Mouse (Mus musculus): ENCODE data around the gene Cbx3. TPM values are rescaled to one million over a fixed set of nuclear protein-coding genes. Genes with fewer than 3 reads are reported as not detected.
"Not testable (repeated sequence)": the region's sequence is repeated elsewhere in the genome, so short reads cannot be mapped to it uniquely, and the experiment has no call there.

Cbx3 gene
- total RNA-seq, 2 experiments from 2014 or later = 64.6 to 73.5 TPM

DNA sequence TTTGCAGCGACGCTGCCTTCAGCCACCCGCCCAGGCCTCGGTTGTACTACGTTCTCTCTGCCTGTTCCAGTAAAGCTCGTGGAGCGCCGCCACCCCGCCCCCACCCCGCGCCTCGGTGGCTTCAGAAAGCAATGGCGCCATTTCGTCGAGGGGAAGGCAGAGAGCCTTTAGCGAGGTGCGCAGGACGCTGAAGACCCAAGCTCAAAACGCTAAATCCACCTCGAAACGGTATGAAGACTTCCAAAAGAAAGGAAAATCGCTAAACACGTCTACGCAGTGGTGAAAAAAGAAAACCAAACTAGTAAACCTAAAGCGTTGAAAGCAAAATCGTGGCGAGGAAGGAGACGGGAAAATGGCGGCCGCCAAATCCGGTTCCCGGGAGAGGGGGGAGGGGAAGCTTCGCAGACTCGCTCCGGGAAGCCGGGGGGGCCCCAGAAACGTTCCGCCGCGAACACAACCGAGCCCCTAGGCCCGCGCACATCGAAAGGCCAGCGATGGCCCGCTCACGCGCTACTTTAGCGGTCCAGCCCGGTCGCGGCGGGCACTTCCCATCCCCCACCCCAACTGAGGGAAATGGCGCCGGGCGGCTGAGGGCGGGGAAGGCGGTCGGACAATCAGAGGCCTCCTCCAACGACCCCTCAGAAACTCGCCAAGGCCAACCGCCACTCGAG, 1.1 kb upstream of the Cbx3 start:
- DNase-seq (ENCODE audit: low spot score) = peak; percentile 55
- intact Hi-C loops (cut with DNase I) = no loop called here

DNA sequence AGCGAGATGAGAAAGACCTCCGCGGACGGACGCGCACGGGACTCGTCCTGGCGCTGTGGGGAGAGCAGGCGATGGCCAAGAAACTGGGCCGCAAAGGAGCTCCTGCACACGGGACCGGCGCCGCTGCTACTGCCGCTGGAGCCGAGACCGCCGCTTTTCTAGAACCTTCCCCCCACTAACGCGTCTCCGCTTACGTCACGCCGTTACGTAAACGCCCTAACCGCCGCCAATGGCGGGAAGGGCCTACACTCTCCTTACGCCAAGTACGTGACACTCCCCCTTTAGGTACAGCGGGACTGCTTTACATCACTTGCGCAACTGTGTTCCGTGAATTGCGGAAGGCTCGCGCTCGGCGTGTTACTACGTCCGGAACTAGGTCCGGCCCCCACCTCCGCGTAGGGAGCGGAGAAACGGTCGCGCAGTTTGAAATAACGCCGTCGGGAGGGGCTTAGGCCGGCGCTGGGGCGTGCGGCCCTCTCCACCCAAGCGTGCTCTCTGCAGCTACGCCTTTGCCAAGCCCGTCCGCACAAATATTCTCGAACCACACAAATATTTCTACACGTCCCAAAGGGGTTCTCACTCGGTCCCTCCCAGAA, 347 bp upstream of the Cbx3 start, which contains the start of gene Hnrnpa2b1:
TSS of gene Hnrnpa2b1 (minus strand) at position 180 of the 596 bp plus-strand sequence.
- peak; percentile 97 for DNase-seq (ENCODE audit: low spot score)
- intact Hi-C loops (cut with DNase I) = no loop called here

DNA sequence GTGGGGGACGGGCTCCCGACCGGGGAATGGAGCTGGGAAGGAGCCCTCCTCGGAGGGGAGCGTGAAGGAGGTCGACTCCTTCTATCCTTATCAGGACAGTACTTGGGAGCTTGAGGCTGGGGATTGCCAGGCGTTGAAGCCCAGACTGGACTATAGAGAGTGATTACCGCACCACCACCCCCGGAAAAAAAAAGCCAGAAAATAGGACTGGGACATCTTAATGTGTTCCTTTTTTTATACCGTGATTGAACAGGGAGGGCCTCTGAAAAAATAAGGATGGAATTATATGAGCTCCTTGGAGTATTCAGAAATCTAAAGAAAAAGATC, 982 bp downstream of the Cbx3 start:
- intact Hi-C loops (cut with DNase I) = no loop called here
- no peak for DNase-seq (ENCODE audit: low spot score)

DNA sequence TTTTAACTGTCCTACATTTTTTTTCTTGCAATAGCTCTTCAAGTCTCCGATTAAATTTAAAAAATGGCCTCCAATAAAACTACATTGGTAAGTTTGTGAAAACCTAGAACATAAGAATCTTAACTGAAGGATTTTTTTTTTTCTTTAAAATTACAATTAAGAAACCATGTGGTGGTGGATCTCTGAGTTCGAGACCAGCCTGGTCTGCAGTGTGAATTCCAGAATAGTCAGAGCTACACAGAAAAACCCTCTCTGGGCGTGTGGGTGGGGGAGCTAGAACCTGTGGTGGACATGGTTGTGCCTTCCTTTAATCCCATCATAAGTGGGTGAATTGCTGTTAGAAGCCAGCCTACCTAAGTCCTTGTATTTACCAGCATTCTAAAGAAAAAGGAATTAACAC, 1.6 kb downstream of the Cbx3 start:
- no peak for DNase-seq (ENCODE audit: low spot score)
- intact Hi-C loops (cut with DNase I) = no loop called here

DNA sequence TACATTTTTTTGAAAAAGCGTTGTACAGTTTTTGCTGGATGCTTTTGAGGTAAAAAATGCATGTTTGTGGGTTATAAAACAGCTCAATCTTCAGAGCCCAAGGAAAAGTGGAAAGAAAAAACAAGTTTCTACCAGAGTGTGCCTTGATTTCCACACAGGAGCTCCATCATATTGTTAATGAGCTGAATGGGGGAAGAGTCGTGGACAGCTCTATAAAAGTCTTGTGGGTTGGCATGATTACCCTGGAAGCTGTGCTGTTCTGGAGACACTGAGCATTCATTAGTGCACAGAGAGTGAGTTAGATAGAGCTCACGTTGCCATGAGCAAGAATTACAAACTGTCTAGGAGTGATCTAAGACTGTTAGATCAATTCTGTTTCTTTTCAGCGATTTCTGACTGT, 2.1 kb downstream of the Cbx3 start:
- intact Hi-C loops (cut with DNase I) = no loop called here
- DNase-seq (ENCODE audit: low spot score) = no peak

DNA sequence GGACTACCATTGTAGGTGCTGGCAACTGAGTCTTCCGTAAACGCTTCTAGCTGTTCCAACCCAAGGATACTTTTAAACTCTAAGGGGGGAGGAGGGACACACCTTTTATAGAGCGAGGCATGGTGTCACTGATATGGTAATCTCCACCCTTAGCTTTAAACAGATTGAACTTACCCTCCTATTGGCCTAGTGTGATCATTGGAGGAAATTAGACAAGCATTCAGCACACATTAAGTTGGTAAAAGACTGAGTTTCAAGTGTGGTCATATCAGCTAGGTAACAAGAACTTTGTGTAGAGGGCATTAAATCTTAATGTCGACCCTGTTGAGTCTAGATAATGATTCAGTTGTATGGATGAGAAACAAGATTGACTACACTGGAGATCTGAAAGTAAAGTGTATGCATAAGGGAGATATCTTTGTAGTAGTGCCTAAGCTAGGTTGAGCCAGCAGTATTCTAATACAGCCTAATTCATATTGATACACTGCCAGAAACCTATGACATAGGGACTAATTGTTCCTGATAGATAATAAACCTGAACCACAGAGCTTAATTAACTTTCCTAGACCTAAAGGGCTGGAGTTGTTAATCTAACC, 9.1 kb downstream of the Cbx3 start:
- no peak for DNase-seq (ENCODE audit: low spot score)

DNA sequence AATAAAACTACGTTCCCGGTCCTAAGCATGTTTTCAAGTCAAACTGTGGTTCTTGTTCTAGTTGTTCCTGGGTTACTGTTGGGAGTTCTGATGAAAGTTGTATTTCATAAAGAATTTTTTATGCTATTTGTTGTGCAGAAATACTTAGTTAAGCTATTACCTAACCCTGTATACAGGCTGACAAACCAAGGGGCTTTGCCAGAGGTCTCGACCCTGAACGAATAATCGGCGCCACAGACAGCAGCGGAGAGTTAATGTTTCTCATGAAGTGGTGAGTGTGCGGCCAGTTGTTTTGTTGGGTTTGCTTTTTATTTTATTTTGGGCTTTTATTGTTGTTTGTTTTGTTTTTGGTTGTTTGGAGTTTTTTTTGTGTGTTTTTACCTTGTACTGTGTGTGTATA, 11.4 kb downstream of the Cbx3 start:
- no peak for DNase-seq (ENCODE audit: low spot score)
- intact Hi-C loops (cut with DNase I) = no loop called here

More for the DNA sequence above, 9.1 kb downstream of the Cbx3 start:
- intact Hi-C loops (cut with DNase I) = no loop called here

DNA sequence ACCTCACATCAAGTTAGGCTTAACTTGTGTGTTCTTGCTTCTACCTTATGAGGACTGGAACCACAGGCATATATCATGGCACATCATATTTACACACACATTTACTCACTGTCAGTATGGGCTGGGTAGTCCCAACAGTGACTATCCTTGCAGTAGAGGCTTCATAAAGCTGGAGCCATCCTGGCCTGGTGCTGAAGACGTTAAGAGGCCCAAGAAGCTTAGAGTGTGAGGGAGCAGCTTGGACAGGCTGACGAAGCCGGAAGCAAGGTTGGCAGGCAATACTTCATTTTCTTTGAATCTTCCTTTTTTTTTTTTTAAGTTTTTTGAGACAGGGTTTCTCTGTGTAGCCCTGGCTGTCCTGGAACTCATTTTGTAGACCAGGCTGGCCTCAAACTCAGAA, 13.7 kb downstream of the Cbx3 start:
- DNase-seq (ENCODE audit: low spot score) = no peak
- intact Hi-C loops (cut with DNase I) = no loop called here

DNA sequence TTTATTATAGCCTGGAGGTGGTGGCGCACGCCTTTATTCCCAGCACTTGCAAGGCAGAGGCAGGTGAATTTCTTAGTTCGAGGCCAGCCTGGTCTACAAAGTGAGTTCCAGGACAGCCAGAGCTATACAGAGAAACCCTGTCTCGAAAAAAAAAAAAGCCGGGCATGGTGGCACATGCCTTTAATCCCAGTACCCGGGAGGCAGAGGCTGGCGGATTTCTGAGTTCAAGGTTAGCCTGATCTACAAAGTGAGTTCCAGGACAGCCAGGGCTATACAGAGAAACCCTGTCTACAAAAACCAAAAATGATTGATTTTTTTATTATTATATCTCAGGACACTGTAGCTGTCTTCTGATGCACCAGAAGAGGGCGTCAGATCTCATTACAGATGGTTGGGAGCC, 14.4 kb downstream of the Cbx3 start:
- DNase-seq (ENCODE audit: low spot score); intact Hi-C loops (cut with DNase I): not testable (repeated sequence)

DNA sequence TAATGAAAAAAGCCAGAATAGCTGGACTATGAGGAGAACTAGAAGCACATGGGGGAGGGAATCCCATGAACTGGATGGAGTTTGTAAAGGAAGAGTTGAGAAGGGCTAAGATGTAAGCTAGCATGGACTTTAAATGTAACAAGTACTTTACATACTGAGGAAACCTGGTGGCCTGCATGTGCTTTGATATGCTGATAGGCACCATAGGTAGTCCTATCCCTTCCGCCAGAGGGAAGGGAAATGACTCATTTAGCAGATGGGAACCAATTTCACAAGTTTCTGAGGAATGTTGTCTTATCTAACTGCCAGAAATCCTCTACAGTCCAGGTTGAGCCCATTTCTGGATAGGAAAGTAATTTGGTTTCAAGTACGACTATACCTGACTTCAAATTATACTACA, 15.5 kb downstream of the Cbx3 start:
- no peak for DNase-seq (ENCODE audit: low spot score)
- intact Hi-C loops (cut with DNase I) = no loop called here

DNA sequence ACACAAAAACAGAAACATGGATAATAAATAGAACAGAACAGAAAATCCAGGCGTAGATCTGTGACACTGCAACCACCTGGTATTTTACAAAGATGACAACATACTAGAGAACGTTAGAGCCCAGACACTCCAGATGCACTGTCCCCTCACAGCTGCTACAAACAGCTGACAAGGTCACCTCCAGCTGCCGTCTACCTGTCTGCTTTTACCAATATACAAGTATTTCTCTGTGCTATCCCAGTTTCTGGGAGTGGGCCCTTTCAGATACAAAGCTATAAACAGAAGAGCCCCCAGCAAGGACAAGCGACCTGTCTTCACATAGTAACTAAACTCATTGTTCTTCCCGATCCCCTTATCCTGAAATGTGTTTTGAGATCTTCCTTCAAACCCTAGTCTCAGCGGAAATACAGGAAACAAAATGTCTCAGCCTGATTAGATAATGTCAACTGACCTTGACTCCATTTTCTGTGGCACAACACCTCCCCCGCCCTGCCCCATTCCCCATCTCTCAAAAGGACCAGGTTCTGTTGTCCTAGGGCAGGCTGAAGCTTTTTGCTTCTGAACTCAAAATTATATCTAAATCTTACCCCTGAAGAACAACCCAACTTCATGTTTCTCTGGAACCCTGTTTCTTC, 16.0 kb downstream of the Cbx3 start:
- intact Hi-C loops (cut with DNase I) = no loop called here
- no peak for DNase-seq (ENCODE audit: low spot score)

DNA sequence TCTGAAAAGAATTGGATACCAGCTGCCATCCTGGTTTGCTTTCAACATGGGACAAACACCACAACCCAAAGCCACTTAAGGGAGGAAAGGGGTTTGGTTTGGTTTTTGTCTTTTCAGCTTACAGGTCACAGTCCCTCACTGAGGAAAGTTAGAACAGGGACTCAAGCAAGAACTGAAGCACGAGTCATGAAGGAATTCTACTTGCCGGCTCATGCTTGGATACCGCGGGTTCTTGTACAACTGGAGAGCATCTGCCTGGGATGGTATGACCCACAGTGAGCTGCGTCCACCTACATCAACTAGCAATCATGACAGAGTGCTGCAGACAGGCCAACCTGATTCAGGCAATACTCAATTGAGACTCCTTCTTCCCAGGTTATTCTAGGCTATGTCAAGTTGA, 16.6 kb downstream of the Cbx3 start:
- intact Hi-C loops (cut with DNase I) = no loop called here
- DNase-seq (ENCODE audit: low spot score) = no peak

DNA sequence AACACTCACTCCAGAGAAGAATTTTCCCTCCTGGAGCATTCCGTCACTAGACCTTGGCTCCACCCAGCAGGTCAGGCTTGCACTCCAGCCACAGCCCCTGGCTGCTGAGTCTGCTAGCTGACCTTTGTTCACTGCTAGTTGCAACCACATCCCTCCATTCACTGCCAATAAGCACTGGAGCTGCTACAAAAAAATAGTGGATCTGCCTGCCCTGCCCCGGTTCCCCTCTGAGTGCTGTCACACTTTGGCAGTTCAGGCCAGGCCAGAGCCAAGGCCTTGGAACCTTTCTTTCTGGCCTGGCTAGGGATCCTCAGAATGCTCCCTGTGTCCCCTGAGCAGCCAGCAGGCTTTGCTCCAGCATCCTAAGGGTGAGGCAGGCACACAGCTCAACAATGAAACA, 19.6 kb downstream of the Cbx3 start:
- DNase-seq (ENCODE audit: low spot score) = peak; percentile 57
- intact Hi-C loops (cut with DNase I) = no loop called here

DNA sequence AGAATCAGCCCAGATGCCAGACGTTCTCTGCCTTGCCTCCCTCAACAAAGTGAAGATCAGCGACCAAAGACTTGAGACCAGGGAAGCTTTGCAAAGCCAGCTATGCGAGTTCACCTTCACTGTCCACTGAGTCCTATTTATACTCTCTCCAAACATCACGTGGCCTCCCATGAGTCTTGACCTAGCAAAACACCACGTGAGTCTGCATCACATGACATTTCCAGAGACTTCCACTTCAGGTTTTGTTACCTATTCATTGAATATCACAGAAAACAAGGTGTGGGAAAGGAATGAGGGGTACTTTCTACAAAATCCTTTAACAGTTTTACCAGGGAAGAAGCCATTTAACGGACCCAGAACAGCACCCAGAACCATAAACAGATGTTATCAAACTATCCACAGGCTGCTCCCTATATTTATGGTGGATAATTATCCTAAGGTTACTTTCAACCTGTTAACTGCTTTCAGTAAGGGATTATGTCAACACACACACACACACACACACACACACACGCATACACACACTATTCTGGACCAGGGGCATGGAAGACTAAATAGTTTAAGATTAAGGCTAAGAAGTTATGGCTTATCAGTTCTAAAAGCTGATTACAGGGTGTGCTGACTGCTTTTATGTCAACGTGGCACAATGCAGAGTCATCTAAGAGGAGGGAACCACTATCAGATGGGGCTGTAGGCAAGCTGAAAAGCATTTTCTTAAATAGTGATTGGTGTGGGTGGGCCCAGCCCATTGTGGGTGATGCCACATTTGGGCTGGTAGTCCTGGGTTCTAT, 27.4 kb downstream of the Cbx3 start:
- DNase-seq (ENCODE audit: low spot score) = no peak
- intact Hi-C loops (cut with DNase I) = no loop called here

DNA sequence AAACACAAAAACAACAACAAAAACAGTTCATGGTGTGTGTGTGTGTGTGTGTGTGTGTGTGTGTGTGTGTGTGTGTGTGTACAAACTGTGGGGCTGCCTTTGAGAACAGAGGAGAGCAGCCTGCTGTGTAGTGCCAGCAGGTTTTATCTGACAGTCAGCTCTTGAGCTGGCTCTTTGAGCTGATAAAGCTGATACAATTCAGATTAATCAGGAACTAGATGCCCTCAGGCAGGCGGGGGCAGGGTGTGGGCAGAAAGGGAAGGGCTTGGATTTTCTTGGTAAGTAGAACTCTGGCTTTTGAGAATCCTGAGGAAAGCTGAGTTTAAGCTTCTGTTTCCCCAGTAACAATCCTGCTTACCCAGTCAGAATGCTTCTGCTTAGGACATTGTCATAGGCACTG, 35.5 kb downstream of the Cbx3 start:
- intact Hi-C loops (cut with DNase I) = loop anchor here (5.0 kb wide), 1 partner anchor 123 kb away; no protein-coding TSS in a partner anchor
- no peak for DNase-seq (ENCODE audit: low spot score)

DNA sequence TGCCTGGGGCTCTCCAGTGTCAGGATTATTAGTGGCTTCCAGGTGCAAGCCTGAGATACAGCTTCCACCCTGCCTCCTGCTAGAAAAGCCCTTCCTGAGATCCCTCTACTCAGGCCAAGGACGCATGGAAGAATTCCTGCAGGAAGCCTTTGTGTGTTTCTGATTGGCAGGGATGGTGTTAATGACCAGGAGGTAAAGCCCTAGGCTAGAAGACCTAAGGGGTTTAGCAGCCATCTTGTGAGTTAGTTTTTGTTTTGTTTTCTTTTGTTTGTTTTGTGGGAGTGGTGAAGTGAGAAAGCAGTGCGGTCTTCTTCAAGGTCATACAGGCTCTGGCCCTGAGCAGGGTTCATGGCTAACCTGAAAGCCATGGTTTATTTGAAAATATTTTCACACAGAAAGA, 37.4 kb downstream of the Cbx3 start:
- no peak for DNase-seq (ENCODE audit: low spot score)
- intact Hi-C loops (cut with DNase I) = loop anchor here (5.0 kb wide), 1 partner anchor 125 kb away; no protein-coding TSS in a partner anchor

DNA sequence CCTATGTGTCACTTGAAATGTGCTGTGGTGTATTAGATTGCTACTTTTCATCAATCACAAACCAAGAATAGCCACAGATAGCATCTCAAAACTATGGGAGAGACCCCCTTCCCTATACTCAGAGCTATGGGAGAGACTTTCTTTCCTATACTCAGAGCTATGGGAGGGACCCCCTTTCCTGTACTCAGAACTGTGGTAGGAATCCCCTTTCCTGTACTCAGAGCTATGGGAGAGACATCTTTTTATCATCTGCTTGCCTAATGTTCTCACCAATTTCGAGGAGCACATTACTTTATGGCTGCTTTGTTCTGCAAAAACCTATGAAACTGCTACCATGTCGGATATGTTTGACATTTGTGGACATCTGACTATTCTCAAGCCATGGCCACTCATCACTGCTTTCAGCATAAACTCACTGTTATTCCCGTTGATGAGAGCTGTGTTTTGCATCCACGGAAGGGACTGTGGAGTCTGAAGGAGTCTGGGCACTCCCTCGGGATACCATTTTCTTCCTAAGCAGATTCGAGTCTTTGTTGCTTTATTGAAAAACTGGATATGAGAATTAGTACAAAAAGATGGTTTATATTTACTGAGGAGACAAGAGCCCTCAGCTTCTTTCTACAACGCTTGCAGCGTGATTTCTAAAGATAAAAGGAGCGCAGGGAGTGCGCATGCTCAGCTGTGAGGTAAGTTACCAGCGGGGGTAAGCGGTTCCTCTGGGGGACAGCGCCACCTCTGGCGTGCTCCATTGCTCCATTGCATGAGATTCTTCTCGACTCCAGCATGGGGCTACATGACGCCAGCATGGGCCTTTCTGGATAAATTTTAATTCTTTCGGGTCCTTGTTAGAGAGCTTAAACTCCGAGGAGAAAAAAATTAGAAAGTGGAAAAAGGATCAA, 38.8 kb downstream of the Cbx3 start:
- peak; percentile 44 for DNase-seq (ENCODE audit: low spot score)
- intact Hi-C loops (cut with DNase I) = loop anchor here (5.0 kb wide), 1 partner anchor 127 kb away; no protein-coding TSS in a partner anchor

DNA sequence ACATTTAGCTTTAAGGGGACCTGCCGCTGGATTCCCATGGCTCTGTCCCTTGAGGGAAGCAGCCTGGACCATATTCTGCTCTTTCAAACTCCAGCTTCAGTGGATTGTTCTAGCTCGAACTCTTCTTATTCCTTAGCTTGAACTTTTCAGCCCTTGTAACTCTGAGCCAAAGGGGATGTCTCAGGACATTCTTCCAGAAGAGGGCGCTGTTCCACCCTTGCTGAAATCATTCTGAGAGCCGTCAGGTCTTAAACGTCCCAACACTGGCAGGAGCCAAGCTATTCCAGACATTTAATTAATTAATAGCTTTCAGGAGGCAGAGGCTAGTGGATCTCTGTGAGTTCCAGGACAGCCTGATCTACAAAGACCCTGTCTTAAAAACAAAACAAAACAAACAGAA, 39.9 kb downstream of the Cbx3 start:
- intact Hi-C loops (cut with DNase I) = loop anchor here (2.0 kb wide), 2 partner anchors 33 to 71 kb away; no protein-coding TSS in a partner anchor

DNA sequence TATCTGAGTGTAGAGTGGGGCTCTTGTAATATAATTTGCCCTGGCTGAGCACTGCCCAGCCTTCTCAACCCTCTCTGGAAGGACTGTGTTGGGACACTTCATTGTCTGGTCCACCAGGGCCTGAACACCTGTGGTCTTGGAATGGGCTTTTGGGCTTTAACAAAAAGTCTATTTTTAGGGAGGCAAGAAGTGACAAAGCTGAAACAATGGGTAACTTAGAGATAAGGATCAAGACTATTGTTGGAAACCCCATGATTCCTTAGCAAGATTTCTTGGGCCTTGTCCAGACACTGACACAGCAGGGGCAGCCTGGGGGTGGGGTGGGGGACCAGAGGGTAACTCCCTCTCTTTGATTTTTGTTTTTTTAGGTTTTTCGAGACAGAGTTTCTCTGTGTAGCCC, 40.8 kb downstream of the Cbx3 start:
- intact Hi-C loops (cut with DNase I) = loop anchor here (2.0 kb wide), 2 partner anchors 32 to 70 kb away; no protein-coding TSS in a partner anchor

More for the DNA sequence above, 39.9 kb downstream of the Cbx3 start:
- peak; percentile 10 for DNase-seq (ENCODE audit: low spot score)

More for the DNA sequence above, 40.8 kb downstream of the Cbx3 start:
- DNase-seq (ENCODE audit: low spot score) = no peak

Measured in heart, postnatal 25 days (tissue).